Mouse (Mus musculus) forebrain, embryonic 16.5 days (tissue): Measurements from ENCODE around the gene Kcnj3. TPM values are rescaled to one million over a fixed set of nuclear protein-coding genes. Genes with fewer than 3 reads are reported as not detected.
"Not testable (repeated sequence)": the region's sequence is repeated elsewhere in the genome, so short reads cannot be mapped to it uniquely, and the experiment has no call there.

Experiments used
- ATAC-seq: fragments of 200-750 bp; cut with Nextera tagmentation; 2 replicates; pipeline ENCODE4 v1.8.0; 2017; ENCODE audit warnings: mild to moderate bottlenecking, moderate library complexity
- H3K27ac ChIP-seq: fragments of 300-500 bp; sonication (generic); 2 replicates; pipeline ENCODE4 v1.5.1; 2014; ENCODE audit warnings: low read length, control low read depth
- H3K27me3 ChIP-seq: fragments of 300-500 bp; sonication (generic); replicated peaks from 2 replicates; pipeline ENCODE4 v1.6.1; 2014; ENCODE audit warnings: low read length; ENCODE audit not compliant: control insufficient read depth, insufficient read depth
- H3K36me3 ChIP-seq: fragments of 300-500 bp; sonication (generic); 2 replicates; pipeline ENCODE4 v1.6.1; 2014; ENCODE audit not compliant: control insufficient read depth, insufficient read depth
- H3K4me1 ChIP-seq: fragments of 300-500 bp; sonication (generic); replicated peaks from 2 replicates; pipeline ENCODE4 v1.6.1; 2014; ENCODE audit warnings: low read length; ENCODE audit not compliant: control insufficient read depth, insufficient read depth
- H3K4me2 ChIP-seq: fragments of 300-500 bp; sonication (generic); 2 replicates; pipeline ENCODE4 v1.6.1; 2014; ENCODE audit warnings: mild to moderate bottlenecking, low read length, control low read depth
- H3K4me3 ChIP-seq: fragments of 300-500 bp; sonication (generic); replicated peaks from 2 replicates; pipeline ENCODE4 v1.5.1; 2014; ENCODE audit warnings: mild to moderate bottlenecking, low read length, control low read depth
- H3K9ac ChIP-seq: fragments of 300-500 bp; sonication (generic); replicated peaks from 2 replicates; pipeline ENCODE4 v1.6.1; 2014; ENCODE audit warnings: low read depth, low read length, control low read depth
- H3K9me3 ChIP-seq: fragments of 300-500 bp; sonication (generic); 2 replicates; pipeline ENCODE4 v1.6.1; 2016; ENCODE audit warnings: low read length; ENCODE audit not compliant: control insufficient read depth
- WGBS: fragments of 180-500 bp; shearing (Covaris S2); extraction: QIAGEN DNeasy Blood & Tissue Kit; methylation state at CpG from one replicate; pipeline ENCODE4 v1.1.7; 2014; 5-methylcytosine and 5-hydroxymethylcytosine counted together
- polyA plus RNA-seq: library from polyadenylated mRNA; unstranded; fragments of >200 nt; fragmentation: Nextera tagmentation; extraction: Ambion mirVana; gene quantifications from 2 replicates; pipeline ENCODE4 v1.2.1, GENCODE M21; 2015

Gene Kcnj3
- polyA plus RNA-seq, 1 experiment from 2014 or later, result 7.5 TPM

DNA sequence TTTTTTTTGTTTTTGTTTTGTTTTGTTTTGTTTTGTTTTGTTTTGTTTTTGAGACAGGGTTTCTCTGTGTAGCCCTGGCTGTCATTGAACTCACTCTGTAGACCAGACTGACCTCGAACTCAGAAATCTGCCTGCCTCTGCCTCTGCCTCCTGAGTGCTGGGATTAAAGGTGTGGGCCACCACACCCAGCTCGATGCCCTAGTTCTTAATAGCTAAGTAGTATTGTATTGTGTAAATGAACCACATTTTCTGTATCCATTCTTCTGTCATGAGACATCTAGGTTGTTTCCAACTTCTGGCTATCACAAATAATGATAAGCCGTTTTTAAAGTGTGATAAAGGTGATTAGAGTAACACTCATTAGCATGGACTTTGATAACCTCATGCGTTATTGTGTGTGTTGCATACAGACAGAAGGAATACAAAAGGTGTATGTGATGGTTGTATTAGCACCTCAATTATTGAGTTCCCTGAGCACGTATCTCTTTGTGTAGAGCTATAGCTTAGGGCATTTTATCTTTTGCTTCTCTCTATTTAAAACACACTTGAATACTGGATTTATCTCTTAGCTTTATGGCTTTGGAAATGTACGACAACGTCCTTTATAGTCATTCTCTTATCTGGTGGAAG lies 49.8 kb downstream of the Kcnj3 start:
- not testable (repeated sequence) for H3K27me3 ChIP-seq, ATAC-seq, H3K4me2 ChIP-seq, H3K4me3 ChIP-seq, H3K4me1 ChIP-seq, H3K9me3 ChIP-seq, H3K36me3 ChIP-seq, H3K9ac ChIP-seq, H3K27ac ChIP-seq
- 86% methylated on average over 7 of the region's 7 CpGs for WGBS

- H3K27ac ChIP-seq, result no peak overlapping the region
- H3K9ac ChIP-seq, result no peak overlapping the region
- no peaks in the 10 kb centered on the region for H3K36me3 ChIP-seq
- H3K27me3 ChIP-seq, result no peaks in the 10 kb centered on the region
- ATAC-seq, result peak; percentile 38; the same call in 1 of the 2 replicates
- no peak overlapping the region for H3K4me3 ChIP-seq
- H3K9me3 ChIP-seq, result no peaks in the 10 kb centered on the region
- 78% methylated on average over 9 of the region's 9 CpGs for WGBS
- H3K4me1 ChIP-seq, result no peaks in the 10 kb centered on the region
- no peak overlapping the region for H3K4me2 ChIP-seq
Observed at GRCm38 (mm10) chr2:55503390-55504176, 67.8 kb downstream of the Kcnj3 start.

- no peak overlapping the region for H3K9ac ChIP-seq
- no peak overlapping the region for H3K27ac ChIP-seq
- no peak for ATAC-seq
- no peak overlapping the region for H3K4me2 ChIP-seq
- H3K27me3 ChIP-seq, result no peaks in the 10 kb centered on the region
- 86% methylated on average over 1 of the region's 1 CpGs for WGBS
- no peaks in the 10 kb centered on the region for H3K4me1 ChIP-seq
- H3K4me3 ChIP-seq, result no peak overlapping the region
- H3K9me3 ChIP-seq, result no peaks in the 10 kb centered on the region
- H3K36me3 ChIP-seq, result no peaks in the 10 kb centered on the region
Observed at GRCm38 (mm10) chr2:55505712-55506111, 69.9 kb downstream of the Kcnj3 start.

DNA sequence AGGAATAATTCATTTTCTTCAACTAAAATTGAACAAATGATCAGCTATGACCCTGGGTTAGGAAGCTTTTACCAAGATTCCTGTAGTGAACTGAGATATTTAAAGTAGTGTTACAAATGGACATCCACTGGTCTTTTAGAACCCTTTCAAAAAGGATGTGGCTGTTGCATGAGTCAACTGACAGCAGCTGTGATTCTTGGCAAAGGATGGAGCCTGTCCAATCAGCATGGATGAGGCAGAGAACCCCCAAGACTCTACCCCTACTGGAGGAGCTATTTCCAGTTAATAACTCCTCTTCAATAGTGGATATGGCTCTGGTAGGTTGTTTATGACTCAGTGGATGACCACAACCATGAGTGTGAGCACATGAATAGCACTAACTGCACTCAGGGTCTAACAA lies 81.5 kb downstream of the Kcnj3 start:
- Histone ChIP-seq H3K27ac (no peak overlapping the region), H3K4me3 (no peak overlapping the region), H3K36me3 (no peaks in the 10 kb centered on the region), H3K4me1 (no peaks in the 10 kb centered on the region), H3K27me3 (no peaks in the 10 kb centered on the region), H3K9ac (no peak overlapping the region), H3K9me3 (no peaks in the 10 kb centered on the region), H3K4me2 (no peak overlapping the region)
- ATAC-seq, result no peak

DNA sequence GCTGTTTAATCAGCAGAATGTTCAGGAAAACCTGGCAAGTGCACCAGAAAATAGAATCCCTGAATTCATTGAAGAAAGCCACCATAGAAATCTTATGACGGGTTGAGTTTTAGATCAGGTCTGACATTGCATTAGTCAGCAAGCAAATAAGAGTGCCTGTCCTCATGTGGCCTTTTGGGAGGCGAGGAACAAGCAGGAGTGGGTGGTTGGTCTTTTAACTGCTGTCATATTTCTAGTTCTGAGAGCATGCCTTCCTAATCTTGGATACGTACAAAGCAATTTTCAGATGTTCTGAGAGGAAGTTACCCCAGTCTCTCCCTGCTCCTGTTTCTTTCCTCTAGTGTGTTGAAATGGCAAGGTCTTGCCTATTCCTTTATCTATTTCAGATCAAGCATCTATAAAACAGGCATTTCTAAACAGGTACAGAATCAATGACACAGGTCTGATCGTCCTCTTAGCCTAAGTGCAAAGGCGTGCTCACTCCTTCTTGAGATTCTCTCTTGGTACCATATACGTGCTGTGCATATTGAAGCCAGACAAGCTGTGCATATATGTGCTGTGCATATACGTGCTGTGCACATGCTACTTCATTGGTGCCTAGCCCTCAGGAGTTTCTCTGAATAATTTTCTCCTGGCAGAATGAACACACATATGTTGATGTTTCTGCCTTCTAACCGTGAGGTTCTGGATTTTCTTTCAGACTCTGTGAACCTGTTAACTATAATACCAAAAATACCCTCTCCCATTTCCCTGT lies 97.1 kb downstream of the Kcnj3 start:
- ATAC-seq, result peak; percentile 78
- H3K4me2 ChIP-seq, result no peak overlapping the region
- H3K9ac ChIP-seq, result no peak overlapping the region
- no peaks in the 10 kb centered on the region for H3K9me3 ChIP-seq
- no peaks in the 10 kb centered on the region for H3K27me3 ChIP-seq
- WGBS, result 78% methylated on average over 8 of the region's 8 CpGs
- H3K4me3 ChIP-seq, result no peak overlapping the region
- H3K4me1 ChIP-seq, result no peaks in the 10 kb centered on the region
- no peaks in the 10 kb centered on the region for H3K36me3 ChIP-seq
- H3K27ac ChIP-seq, result no peak overlapping the region

DNA sequence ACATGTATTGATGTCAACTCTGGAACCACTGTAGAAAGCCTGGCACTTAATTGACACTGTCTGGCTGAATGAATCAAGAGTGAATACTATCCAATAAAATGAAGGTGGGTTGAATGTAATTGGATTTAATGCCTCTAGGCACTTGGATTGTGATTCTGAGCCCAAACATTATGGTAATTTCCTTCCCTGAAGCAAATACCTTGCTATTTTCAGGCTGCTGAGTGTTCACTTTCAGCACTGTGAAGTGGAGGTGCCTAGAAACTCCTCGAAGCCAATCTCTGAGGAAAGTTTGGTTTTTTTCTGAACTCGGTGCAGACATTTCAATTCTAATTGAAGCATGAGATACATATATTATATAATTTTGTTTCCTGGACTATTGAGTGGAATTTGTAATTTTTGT lies 99.2 kb downstream of the Kcnj3 start:
- Histone ChIP-seq H3K4me3 (no peak overlapping the region), H3K9ac (no peak overlapping the region), H3K9me3 (no peaks in the 10 kb centered on the region), H3K27me3 (no peaks in the 10 kb centered on the region), H3K4me2 (no peak overlapping the region), H3K27ac (no peak overlapping the region), H3K36me3 (no peaks in the 10 kb centered on the region), H3K4me1 (no peaks in the 10 kb centered on the region)
- peak; percentile 34; the same call in 1 of the 2 replicates for ATAC-seq
- 70% methylated on average over 2 of the region's 2 CpGs for WGBS

GRCm38 (mm10) chr2:55535482-55535881 lies 99.7 kb downstream of the Kcnj3 start:
- no peak overlapping the region for H3K27ac ChIP-seq
- no peak overlapping the region for H3K9ac ChIP-seq
- no peaks in the 10 kb centered on the region for H3K4me1 ChIP-seq
- 60% methylated on average over 1 of the region's 1 CpGs for WGBS
- no peak overlapping the region for H3K4me2 ChIP-seq
- H3K4me3 ChIP-seq, result no peak overlapping the region
- peak; percentile 67; the same call in 1 of the 2 replicates for ATAC-seq
- no peaks in the 10 kb centered on the region for H3K27me3 ChIP-seq
- no peaks in the 10 kb centered on the region for H3K9me3 ChIP-seq
- no peaks in the 10 kb centered on the region for H3K36me3 ChIP-seq

DNA sequence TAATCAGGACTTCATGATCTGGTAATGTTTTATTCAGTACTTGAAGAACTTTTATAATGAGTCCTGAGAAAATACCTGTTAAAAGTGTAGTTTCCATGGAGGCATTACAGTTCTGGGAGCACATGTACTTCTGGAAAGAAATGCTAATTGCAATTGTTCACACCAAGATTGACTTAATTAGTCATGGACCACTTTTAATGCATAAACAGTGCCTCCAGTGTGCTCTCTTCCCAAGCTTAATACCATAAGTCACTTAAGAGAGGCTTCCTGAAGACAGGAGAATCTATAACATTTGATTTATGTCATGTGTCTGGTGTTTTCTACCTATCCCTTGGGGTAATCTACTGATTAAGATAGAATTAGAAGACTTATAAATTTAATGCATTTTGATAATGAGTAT lies 111.8 kb downstream of the Kcnj3 start:
- Histone ChIP-seq H3K4me3 (no peak overlapping the region), H3K9me3 (no peaks in the 10 kb centered on the region), H3K36me3 (no peaks in the 10 kb centered on the region), H3K27ac (no peak overlapping the region), H3K4me1 (no peaks in the 10 kb centered on the region), H3K9ac (no peak overlapping the region), H3K27me3 (no peaks in the 10 kb centered on the region), H3K4me2 (no peak overlapping the region)
- no peak for ATAC-seq

DNA sequence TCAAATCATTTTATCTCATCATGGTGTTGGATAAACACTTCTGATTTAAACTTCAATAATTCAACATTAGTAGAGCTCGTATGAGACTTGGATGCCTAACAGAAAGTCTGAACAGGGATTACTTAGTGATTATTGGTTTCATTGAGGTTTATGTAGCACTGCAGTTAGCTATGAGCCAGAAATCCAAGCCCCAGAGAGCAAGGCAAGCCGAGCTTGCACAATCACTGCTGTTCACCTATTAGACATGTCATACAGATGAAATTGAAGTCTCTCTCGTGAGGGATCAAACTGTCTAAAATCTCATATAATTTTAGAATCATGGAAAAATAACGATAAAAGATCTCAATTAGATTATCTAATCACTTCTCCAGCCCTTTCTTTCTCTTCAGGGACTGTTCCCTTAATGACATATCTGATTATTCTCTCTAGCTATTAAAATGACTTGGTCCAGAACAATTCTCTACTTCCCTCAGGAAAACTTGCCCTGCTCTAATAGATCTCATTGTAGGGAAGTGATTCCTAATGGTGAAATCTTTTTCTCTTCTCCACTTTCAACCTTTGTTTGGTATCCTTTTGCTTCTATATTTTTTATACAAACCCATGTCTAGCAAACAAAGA lies 122.7 kb downstream of the Kcnj3 start:
- H3K4me3 ChIP-seq, result no peak overlapping the region
- H3K27ac ChIP-seq, result no peak overlapping the region
- 81% methylated on average over 4 of the region's 4 CpGs for WGBS
- no peaks in the 10 kb centered on the region for H3K36me3 ChIP-seq
- no peak for ATAC-seq
- no peaks in the 10 kb centered on the region for H3K9me3 ChIP-seq
- no peaks in the 10 kb centered on the region for H3K4me1 ChIP-seq
- no peak overlapping the region for H3K4me2 ChIP-seq
- no peaks in the 10 kb centered on the region for H3K27me3 ChIP-seq
- H3K9ac ChIP-seq, result no peak overlapping the region
